Mouse (Mus musculus) cerebellum, postnatal 25 days (tissue): Measurements from ENCODE around the gene Fam219a.

Experiments used
- DNase-seq, 2 experiments: peaks; one replicate each; pipeline ENCODE4 v3.0.0; 2021; ENCODE audit warnings: mixed read lengths in 2 of 2

Gene Fam219a

GRCm38 (mm10) chr4:41553116-41553515, 16.2 kb downstream of the Fam219a start:
- DNase-seq: no peak

GRCm38 (mm10) chr4:41552529-41552928, 16.8 kb downstream of the Fam219a start:
- peak; percentile 61 to 74 for DNase-seq

- DNase-seq: peak; percentile 59 to 64
Observed at GRCm38 (mm10) chr4:41547086-41547485, 22.3 kb downstream of the Fam219a start.

GRCm38 (mm10) chr4:41545985-41546384, 23.4 kb downstream of the Fam219a start:
- peak; percentile 72 to 78 for DNase-seq

- DNase-seq: no peak
Observed at GRCm38 (mm10) chr4:41542136-41542535, 27.2 kb downstream of the Fam219a start.

GRCm38 (mm10) chr4:41534866-41535265, 34.5 kb downstream of the Fam219a start:
- DNase-seq: no peak

- DNase-seq: no peak
Observed at GRCm38 (mm10) chr4:41532420-41532819, 36.9 kb downstream of the Fam219a start.

- DNase-seq: peak; percentile 70 to 85
Observed at GRCm38 (mm10) chr4:41527996-41528395, 41.3 kb downstream of the Fam219a start.

- peak in 1 of 2 experiments; percentile 27 for DNase-seq
Observed at GRCm38 (mm10) chr4:41527076-41527475, 42.3 kb downstream of the Fam219a start.

GRCm38 (mm10) chr4:41526553-41526952, 42.8 kb downstream of the Fam219a start:
- no peak for DNase-seq

- no peak for DNase-seq
Observed at GRCm38 (mm10) chr4:41524829-41525228, 44.5 kb downstream of the Fam219a start.

- DNase-seq: no peak
Observed at GRCm38 (mm10) chr4:41523839-41524238, 45.5 kb downstream of the Fam219a start.

GRCm38 (mm10) chr4:41522788-41523187, 46.5 kb downstream of the Fam219a start:
- DNase-seq: peak; percentile 48 to 74

- DNase-seq: no peak
Observed at GRCm38 (mm10) chr4:41522136-41522535, 47.2 kb downstream of the Fam219a start.

- DNase-seq: no peak
Observed at GRCm38 (mm10) chr4:41520641-41521040, 48.7 kb downstream of the Fam219a start.

- no peak for DNase-seq
Observed at GRCm38 (mm10) chr4:41519195-41519594, 50.1 kb downstream of the Fam219a start.

- DNase-seq: no peak
Observed at GRCm38 (mm10) chr4:41518349-41518748, 51.0 kb downstream of the Fam219a start.

- no peak for DNase-seq
Observed at GRCm38 (mm10) chr4:41517233-41517632, 52.1 kb downstream of the Fam219a start, which contains the start of gene 1110017D15Rik. Gene 1110017D15Rik, minus strand, starts transcription at chr4:41517333.

GRCm38 (mm10) chr4:41513714-41514113, 55.6 kb downstream of the Fam219a start:
- DNase-seq: no peak

GRCm38 (mm10) chr4:41513309-41513708, 56.0 kb downstream of the Fam219a start:
- no peak for DNase-seq

GRCm38 (mm10) chr4:41507998-41508397, 61.3 kb downstream of the Fam219a start:
- DNase-seq: no peak

- no peak for DNase-seq
Observed at GRCm38 (mm10) chr4:41507326-41507924, 61.9 kb downstream of the Fam219a start.

- DNase-seq: peak; percentile 83 to 90
Observed at GRCm38 (mm10) chr4:41506906-41507305, 62.4 kb downstream of the Fam219a start.

- DNase-seq: peak; percentile 65 to 76
Observed at GRCm38 (mm10) chr4:41506156-41506555, 63.2 kb downstream of the Fam219a start.

GRCm38 (mm10) chr4:41505131-41505551, 64.2 kb downstream of the Fam219a start:
- DNase-seq: no peak
